Mouse (Mus musculus) lung, adult 18-20 months (tissue): Measurements from ENCODE around the gene Gper1.

ENCODE experiments used
- DNase-seq, 2 experiments: peaks; one replicate each; pipeline ENCODE4 v3.0.0; 2022; ENCODE audit warnings: mixed read lengths in 2 of 2

The Gper1 gene

GRCm38 (mm10) chr5:139448025-139448424, 25.1 kb downstream of the Gper1 start:
- no peak for DNase-seq

GRCm38 (mm10) chr5:139449161-139449791, 26.3 kb downstream of the Gper1 start:
- DNase-seq: peak in 1 of 2 experiments; percentile 46

GRCm38 (mm10) chr5:139449926-139450325, 27.0 kb downstream of the Gper1 start:
- DNase-seq: no peak

- DNase-seq: no peak
Observed at GRCm38 (mm10) chr5:139453031-139453430, 30.1 kb downstream of the Gper1 start.

GRCm38 (mm10) chr5:139455166-139455565, 32.2 kb downstream of the Gper1 start:
- DNase-seq: no peak

GRCm38 (mm10) chr5:139457241-139457640, 34.3 kb downstream of the Gper1 start:
- peak; percentile 65 to 71 for DNase-seq

- no peak for DNase-seq
Observed at GRCm38 (mm10) chr5:139459938-139460337, 37.0 kb downstream of the Gper1 start.

- peak; percentile 97 to 98 for DNase-seq
Observed at GRCm38 (mm10) chr5:139460384-139461067, 37.6 kb downstream of the Gper1 start, which contains the start of gene 3110082I17Rik. Gene 3110082I17Rik (minus strand): TSS chr5:139460527.

- DNase-seq: no peak
Observed at GRCm38 (mm10) chr5:139464874-139465273, 41.9 kb downstream of the Gper1 start.

GRCm38 (mm10) chr5:139466373-139466772, 43.4 kb downstream of the Gper1 start:
- no peak for DNase-seq

GRCm38 (mm10) chr5:139466801-139467200, 43.9 kb downstream of the Gper1 start:
- DNase-seq: no peak

GRCm38 (mm10) chr5:139467998-139468397, 45.0 kb downstream of the Gper1 start:
- DNase-seq: no peak

- no peak for DNase-seq
Observed at GRCm38 (mm10) chr5:139474741-139475140, 51.8 kb downstream of the Gper1 start.
